Mouse (Mus musculus) lung, postnatal 4 days (tissue): ENCODE results near the gene Hsd17b7.
"Not testable (repeated sequence)": the region's sequence is repeated elsewhere in the genome, so short reads cannot be mapped to it uniquely, and the experiment has no call there.

ENCODE experiments used
- DNase-seq, 2 experiments: peaks; one replicate each; pipeline ENCODE4 v3.0.0; 2021

Hsd17b7 gene

DNA sequence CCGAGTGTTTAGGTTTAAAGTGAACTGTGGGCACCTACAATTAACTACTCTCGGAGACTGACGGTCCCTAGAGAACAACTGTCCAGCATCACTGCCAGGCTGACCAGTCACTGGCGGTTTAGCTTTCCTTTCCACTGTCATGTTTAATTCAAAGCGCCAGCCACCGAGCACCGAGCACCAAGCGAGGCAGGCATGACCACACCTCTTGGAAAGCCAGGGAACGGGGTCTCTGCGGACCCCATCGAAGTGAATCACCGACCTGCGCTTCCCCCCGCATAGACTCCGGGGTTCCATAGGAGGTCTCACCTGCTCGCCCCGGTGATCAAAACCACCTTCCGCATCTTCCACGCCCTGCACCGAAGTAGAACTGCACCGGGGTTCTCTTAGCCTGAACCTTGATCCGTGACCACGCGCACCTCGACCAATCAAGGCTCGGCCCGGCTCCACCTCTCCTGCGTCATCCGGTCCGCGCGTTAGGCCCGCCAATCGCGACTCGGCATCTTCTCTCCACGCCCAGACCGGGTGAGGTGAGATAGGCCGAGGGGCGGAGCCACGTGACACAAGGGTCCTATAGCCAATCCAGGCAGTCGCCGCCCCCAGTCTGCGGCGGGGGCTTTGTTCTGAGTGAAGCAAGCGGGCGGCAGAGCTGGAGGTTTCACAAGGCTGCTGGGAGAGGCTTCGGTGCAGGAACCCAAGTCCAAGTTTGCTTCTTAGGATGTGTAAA is at the start of gene Hsd17b7:
TSS of gene Hsd17b7 (minus strand) at position 450 of the 724 bp plus-strand sequence.
- DNase-seq = peak; percentile 99

DNA sequence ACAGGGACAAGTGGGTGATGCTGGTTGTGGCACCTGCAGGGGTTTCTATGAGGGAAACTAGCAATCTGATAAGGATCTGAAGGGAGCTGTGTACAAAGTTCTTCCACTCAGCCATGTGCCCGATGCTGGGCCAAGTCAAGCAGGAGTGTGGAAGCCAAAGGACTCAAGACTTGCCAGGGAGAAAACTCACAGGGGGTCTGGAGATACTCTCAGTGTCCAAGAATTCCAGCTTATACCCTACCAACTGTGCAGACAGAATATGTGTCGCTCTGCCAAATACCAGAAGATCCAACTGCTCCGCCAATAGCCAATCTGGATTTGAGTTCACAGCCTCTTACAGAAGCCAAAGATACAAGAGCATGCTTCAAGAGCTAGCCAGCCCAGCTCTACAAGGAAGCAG is 45.7 kb upstream of the Hsd17b7 start:
- no peak for DNase-seq

DNA sequence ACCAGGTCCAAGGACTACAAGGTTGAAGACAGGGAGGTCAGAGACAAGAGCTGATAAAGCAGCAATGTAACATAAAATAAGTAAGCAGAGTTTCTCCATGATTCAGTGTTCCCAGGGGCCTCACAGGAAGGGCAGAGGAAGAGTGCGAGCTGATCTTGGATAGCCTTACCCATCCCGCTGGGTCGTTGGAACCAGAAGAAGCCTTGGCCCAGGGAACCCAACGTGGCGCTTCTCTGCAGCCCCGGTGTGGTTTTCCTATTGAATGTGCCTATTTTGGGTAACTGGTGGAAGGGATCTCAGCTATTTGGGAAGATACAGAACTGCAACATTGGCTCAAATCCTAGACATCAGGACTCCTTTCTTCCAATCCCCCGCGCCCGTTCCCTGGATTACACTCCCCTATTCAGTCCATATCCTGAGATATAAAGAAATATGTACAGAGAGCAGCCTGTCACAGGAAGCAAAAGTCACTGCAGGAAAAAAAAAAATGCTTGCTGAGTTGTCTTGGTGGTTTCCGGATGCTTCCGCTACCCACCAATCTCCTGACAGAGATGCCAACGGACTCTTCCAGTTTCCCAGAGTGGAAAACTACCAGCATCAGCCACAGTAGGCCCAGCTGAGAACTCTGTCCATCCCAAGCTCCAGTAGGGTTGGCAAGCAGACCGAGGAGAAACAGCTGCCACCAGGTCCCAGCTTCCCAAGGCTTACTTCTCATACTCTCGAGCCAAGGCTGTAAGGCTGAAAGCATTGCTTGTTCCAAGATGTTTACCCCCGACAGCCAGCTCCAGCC is 41.9 kb upstream of the Hsd17b7 start:
- peak; percentile 45 to 82 for DNase-seq

GRCm38 (mm10) chr1:170009296-170009695 is 40.3 kb upstream of the Hsd17b7 start:
- DNase-seq = no peak

GRCm38 (mm10) chr1:170008432-170009220 is 39.6 kb upstream of the Hsd17b7 start:
- DNase-seq = no peak

DNA sequence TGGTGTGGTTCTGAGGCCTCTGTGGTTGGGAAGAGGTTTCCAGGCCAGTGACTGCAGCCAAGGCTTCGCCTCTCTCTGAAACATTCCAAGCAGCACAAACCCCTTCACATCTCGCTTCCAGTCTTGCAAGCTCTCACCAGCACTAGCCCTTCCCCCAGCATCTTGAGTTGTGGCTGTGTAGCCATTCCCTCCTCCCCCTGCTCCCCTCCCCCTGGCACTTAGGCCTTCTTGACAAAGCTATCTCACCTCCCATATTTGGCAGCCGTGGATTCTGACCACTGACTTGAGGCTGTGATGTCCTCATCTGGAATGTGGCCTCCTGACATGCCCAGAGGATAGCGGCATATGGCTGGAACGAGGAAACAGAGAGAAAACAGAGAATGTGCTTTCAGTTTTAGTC is 37.5 kb upstream of the Hsd17b7 start:
- DNase-seq = peak; percentile 81 to 90

- DNase-seq = no peak
Measured at GRCm38 (mm10) chr1:170005297-170005696, 36.3 kb upstream of the Hsd17b7 start.

DNA sequence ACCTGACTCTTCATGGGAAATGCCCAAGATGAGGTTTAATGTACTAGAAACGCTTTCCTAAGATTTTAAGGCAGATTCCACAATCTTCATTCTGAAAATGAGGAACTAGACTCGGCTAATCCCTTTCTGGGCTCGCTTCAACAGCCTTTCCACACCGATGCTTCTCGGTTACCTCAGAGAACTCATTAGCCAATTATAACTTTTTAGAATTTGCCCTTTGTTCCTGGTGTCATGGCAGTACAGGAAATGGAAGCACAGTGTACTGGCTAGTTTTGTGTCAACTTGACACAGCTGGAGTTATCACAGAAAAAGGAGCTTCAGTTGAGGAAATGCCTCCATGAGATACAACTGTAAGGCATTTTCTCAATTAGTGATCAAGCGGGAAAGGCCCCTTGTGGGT is 24.9 kb upstream of the Hsd17b7 start:
- DNase-seq = not testable (repeated sequence)

GRCm38 (mm10) chr1:169986166-169986565 is 17.1 kb upstream of the Hsd17b7 start:
- no peak for DNase-seq

- DNase-seq = no peak
Measured at GRCm38 (mm10) chr1:169977621-169978020, 8.6 kb upstream of the Hsd17b7 start.

GRCm38 (mm10) chr1:169971998-169972397 is 3.0 kb upstream of the Hsd17b7 start:
- DNase-seq = no peak

- no peak for DNase-seq
Measured at GRCm38 (mm10) chr1:169970936-169971335, 1.9 kb upstream of the Hsd17b7 start.

DNA sequence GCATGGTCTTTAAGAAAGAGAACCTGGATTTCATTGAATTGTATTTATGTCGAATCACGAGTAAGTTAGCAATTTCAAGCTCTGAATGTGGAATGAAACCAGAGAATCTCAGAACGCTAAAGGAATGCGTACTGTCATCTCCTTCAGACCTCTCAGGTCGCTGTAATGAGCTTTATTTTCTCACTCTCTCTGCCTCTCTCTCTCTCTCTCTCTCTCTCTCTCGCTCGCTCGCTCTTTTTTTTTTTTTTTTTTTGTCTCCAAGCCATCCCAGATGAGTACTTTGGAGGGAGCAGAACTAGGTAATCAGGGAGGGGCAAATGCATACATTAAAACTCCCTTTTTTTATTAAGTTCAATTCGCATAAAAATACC is 460 bp upstream of the Hsd17b7 start:
- DNase-seq = no peak

- no peak for DNase-seq
Measured at GRCm38 (mm10) chr1:169953106-169953505, 15.9 kb downstream of the Hsd17b7 start.

DNA sequence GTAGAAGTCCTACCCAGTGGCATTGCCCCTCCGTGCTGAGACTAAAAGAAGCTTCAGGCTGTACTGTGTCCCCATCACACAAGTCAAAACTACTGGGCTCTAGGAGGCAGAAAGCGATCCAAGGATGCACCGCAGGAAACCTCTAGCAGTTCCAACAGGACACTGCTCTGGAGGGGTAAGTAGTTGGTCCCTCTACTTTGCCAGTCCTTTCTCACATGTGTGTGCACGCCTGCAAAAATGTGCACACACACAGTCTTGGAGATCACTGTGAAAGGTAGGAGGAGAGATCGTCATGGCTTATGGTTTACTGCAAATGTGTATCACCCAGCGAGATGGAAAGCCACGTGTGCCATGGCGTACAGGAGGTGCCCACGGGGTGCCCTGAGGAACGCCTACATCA is 16.4 kb downstream of the Hsd17b7 start:
- no peak for DNase-seq

GRCm38 (mm10) chr1:169951561-169951960 is 17.5 kb downstream of the Hsd17b7 start:
- no peak for DNase-seq

DNA sequence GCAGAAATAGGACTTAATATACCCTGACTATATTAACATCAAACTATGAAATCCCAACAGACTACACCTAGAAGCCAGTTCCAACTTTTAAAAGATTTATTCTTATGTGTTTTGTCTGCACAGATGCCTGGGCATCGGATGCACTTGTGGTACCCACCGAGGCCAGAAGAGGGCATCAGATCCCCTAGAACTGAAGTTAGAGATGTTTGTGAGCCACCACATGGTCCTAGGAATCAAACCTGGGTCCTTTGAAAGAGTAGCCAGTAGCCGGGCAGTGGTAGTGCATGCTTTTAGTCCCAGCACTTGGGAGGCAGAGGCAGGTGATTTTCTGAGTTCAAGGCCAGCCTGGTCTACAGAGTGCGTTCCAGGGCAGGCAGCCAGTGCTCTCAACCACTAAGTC is 18.4 kb downstream of the Hsd17b7 start:
- DNase-seq = no peak

DNA sequence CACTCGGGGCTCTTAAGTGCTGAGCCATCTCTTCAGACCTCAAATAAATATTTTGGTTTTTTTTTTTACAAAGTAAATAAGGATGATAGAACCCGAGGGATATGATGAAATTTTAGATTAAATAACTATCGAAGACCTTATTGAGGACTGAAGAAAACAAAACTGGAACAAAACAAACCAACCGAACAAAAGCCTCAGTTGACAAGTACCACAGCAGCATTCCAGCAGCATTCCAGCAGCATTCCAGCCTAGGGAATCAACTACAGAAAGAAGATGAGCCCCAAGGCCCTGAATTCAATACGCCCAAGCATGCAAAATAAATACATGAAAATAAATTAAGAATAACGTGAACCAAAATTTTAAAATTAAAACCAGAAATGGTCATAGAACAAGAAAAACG is 19.1 kb downstream of the Hsd17b7 start:
- DNase-seq = no peak

- no peak for DNase-seq
Measured at GRCm38 (mm10) chr1:169948866-169949265, 20.2 kb downstream of the Hsd17b7 start.

GRCm38 (mm10) chr1:169948280-169948679 is 20.8 kb downstream of the Hsd17b7 start:
- DNase-seq = no peak

DNA sequence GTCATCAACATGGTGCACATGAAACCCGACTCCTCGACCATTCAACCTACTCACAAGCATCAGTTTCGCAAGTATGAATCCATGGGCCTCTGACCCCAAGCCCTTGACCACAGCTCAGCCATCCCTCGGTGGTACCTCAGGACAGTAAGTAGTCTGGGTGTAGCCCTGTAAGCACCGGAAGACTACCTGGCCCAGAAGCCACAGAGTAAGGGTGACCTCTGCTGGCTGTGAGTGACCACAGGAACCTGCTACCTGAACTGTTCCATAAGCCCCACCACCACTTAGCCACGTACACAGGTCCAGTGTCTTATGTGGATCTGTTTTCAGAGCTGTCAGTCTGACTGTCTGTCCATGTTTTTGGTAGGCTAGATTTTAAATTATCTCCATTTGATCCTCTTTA is 21.4 kb downstream of the Hsd17b7 start:
- DNase-seq = no peak

GRCm38 (mm10) chr1:169946004-169946403 is 23.0 kb downstream of the Hsd17b7 start:
- DNase-seq = no peak

DNA sequence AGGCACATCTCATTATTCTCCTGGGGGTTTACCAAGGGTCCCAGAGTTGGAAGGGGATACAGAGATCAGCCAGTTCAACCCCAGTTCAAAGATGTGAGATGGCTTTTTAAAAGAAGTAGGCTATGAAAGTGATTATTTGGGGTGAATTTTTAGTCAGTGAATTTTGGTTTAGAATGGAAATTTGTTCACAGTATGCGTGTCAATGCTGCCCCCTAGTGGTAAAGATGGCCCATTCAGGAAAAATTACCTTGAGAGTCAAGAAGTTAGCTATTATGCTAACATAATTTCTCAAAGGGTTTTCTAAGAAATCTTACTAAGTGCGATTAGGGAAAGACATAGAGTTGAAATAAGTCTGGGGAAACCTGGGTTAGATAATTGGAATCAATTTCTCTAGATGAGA is 29.7 kb downstream of the Hsd17b7 start:
- DNase-seq = peak in 1 of 2 experiments; percentile 29
